Mouse (Mus musculus): ENCODE results near the gene Hdhd5. TPM values are rescaled to one million over a fixed set of nuclear protein-coding genes. Genes with fewer than 3 reads are reported as not detected.

Hdhd5 gene
- polyA plus RNA-seq, 1 experiment from 2014 or later, result 15.1 TPM

DNA sequence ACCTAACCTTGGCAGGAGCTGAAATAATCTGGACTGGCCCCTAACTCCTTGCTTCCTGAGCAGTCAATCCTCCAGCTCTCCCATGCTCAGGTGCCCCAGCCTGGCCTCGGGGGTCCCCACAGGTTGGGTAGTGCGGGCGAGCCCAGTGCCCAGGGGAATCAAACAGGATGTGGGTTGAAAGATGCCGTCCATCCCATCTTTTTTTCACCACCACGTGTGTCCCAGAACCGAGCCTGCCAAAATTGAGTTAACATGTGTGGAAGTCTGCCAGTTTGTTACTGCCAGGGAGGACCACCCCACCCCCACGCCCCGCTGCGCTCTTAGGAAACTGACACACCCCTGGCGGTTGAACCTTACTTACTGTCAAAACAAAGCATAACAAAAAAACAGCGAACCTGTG, 67.2 kb downstream of the Hdhd5 start:
- no peaks in the 10 kb centered on the region for H3K36me3 ChIP-seq

DNA sequence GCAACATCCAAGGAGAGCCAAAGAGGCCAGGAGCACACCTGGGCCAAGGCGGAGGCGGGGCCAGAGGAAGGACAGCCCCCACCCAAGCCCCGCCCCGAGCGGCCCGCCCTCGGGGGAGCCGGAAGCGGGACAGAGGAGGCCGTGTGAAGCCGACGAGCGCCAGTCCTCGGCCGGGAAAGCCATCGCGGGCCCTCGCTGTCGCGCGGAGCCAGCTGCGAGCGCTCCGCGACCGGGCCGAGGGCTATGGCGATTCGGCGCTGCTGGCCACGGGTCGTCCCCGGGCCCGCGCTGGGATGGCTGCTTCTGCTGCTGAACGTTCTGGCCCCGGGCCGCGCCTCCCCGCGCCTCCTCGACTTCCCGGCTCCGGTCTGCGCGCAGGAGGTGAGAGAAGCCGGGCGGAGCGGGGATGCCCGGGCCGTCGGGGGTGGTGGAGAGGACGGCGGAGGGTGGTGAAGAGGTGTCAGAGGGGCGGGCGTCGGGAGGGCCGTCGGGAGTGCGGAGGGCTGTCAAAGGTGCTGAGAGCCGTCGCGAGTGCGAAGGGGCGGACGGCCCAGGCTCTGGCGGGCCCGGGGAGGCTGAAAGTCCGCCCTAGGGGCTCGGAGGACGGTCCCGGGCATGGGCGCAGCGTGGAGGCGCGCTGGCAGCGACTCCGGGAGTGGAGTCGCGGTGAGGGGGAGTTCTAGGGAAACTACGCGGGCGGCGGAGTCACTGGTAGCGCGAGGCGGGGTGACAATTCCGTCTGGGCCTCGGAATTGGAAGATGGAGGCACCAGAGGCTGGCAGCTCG, 67.8 kb downstream of the Hdhd5 start, which contains the start of gene Il17ra:
Gene Il17ra (plus strand): TSS at position 162 of the 786 bp plus-strand sequence.
- Histone ChIP-seq H3K27me3 (peaks cover 50% of the 10 kb centered on the region), H3K9ac (peak within 1 kb of the TSS; percentile 77), H3K27ac (replicated peaks) (no peak within 1 kb of the TSS), H3K9me3 (no peaks in the 10 kb centered on the region), H3K4me1 (replicated peaks) (peaks cover 22% of the 10 kb centered on the region), H3K36me3 (no peaks in the 10 kb centered on the region), H3K4me2 (peak within 1 kb of the TSS; percentile 65), H3K4me3 (peak within 1 kb of the TSS; percentile 63)
- peak; percentile 76 for ATAC-seq (ENCODE audit: low read depth)
- under 1% methylated on average over 89 of the region's 90 CpGs for WGBS

More for the DNA sequence above, 67.2 kb downstream of the Hdhd5 start:
- Histone ChIP-seq H3K4me2 (peak overlapping the region; percentile 65), H3K9me3 (no peaks in the 10 kb centered on the region), H3K27ac (replicated peaks) (no peak overlapping the region), H3K4me1 (replicated peaks) (peaks cover 22% of the 10 kb centered on the region), H3K4me3 (peak overlapping the region; percentile 63), H3K27me3 (peaks cover 50% of the 10 kb centered on the region), H3K9ac (peak overlapping the region; percentile 77)
- ATAC-seq (ENCODE audit: low read depth), result peak; percentile 50
- WGBS, result 4% methylated on average over 11 of the region's 11 CpGs

DNA sequence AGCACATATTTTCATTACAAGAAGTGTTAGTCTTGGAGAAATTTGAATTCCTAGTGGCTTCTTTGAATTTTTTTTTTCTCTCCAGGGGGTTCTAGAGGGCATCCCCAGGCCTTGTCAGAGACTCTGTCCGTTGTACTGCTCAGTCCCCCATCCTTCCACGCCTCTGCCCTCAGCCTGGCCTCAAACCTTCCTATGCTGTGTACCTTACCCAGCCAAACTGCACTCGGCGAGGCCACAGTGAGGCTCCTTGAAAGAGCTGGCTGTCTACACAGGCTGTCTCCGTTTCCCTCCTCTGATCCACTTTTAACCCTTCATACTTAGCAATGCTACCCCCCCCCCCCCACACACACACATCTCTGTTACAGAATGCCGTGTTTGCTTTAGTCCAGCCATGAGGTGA, 68.9 kb downstream of the Hdhd5 start:
- Histone ChIP-seq H3K4me1 (replicated peaks) (peaks cover 22% of the 10 kb centered on the region), H3K9ac (no peak overlapping the region), H3K27ac (replicated peaks) (no peak overlapping the region), H3K9me3 (no peaks in the 10 kb centered on the region), H3K27me3 (peaks cover 50% of the 10 kb centered on the region), H3K36me3 (no peaks in the 10 kb centered on the region), H3K4me3 (no peak overlapping the region), H3K4me2 (no peak overlapping the region)
- 61% methylated on average over 6 of the region's 6 CpGs for WGBS
- no peak for ATAC-seq (ENCODE audit: low read depth)

DNA sequence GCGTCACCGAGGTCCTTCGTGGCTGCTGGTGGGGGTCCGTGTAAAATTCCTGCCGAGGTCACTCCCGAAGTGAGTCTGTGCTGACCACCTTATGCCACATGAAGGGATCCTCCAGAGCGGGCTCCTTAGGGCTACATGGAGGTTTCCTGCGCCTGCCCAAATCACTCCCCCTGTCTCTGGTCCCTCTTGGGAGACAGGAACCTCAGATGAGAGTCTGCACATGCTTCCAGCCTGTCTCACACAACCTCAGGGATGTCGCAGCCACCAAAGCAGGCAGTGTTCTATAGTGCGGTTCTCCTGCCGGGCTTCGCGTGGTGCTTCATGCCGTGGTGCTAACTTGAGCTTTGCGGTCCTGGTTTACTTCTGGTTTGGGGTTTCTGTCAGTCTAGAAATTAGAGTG, 69.9 kb downstream of the Hdhd5 start:
- WGBS, result 70% methylated on average over 15 of the region's 15 CpGs

More for the DNA sequence above, 69.9 kb downstream of the Hdhd5 start:
- Histone ChIP-seq H3K27me3 (peaks cover 50% of the 10 kb centered on the region), H3K36me3 (no peaks in the 10 kb centered on the region), H3K4me1 (replicated peaks) (peaks cover 22% of the 10 kb centered on the region), H3K9me3 (no peaks in the 10 kb centered on the region), H3K4me3 (no peak overlapping the region), H3K4me2 (no peak overlapping the region), H3K9ac (no peak overlapping the region), H3K27ac (replicated peaks) (no peak overlapping the region)
- ATAC-seq (ENCODE audit: low read depth), result no peak

Other genes with a start within 250 kb of the Hdhd5 start
- gene D330020A13Rik, start 237.0 kb downstream of the Hdhd5 start, polyA plus RNA-seq (2015; fragmentation: Nextera tagmentation; extraction: Ambion mirVana), result 0.29 TPM in 1 of 2 replicates, not detected in the other
- 0.11 and 0.18 TPM in 2 replicates for gene B4galnt3, start 236.8 kb downstream of the Hdhd5 start, polyA plus RNA-seq (2015; fragmentation: Nextera tagmentation; extraction: Ambion mirVana)
- 34.7 and 36.6 TPM in 2 replicates for gene Kdm5a, start 167.2 kb downstream of the Hdhd5 start, polyA plus RNA-seq (2015; fragmentation: Nextera tagmentation; extraction: Ambion mirVana)
- gene Ccdc77, start 166.9 kb downstream of the Hdhd5 start, polyA plus RNA-seq (2015; fragmentation: Nextera tagmentation; extraction: Ambion mirVana), result 11.5 and 12.8 TPM in 2 replicates
- gene Il17ra, start 68.1 kb downstream of the Hdhd5 start, polyA plus RNA-seq (2015; fragmentation: Nextera tagmentation; extraction: Ambion mirVana), result 9.5 and 10.7 TPM in 2 replicates
- 2.2 and 2.5 TPM in 2 replicates for gene Tmem121b, start 37.5 kb downstream of the Hdhd5 start, polyA plus RNA-seq (2015; fragmentation: Nextera tagmentation; extraction: Ambion mirVana)
- gene Cecr2, start 135.1 kb upstream of the Hdhd5 start, polyA plus RNA-seq (2015; fragmentation: Nextera tagmentation; extraction: Ambion mirVana), result 7.1 and 7.9 TPM in 2 replicates
- 9.5 and 11.5 TPM in 2 replicates for gene Slc25a18, start 242.3 kb upstream of the Hdhd5 start, polyA plus RNA-seq (2015; fragmentation: Nextera tagmentation; extraction: Ambion mirVana)